Mouse (Mus musculus): ENCODE results near the gene Vars. TPM values are rescaled to one million over a fixed set of nuclear protein-coding genes. Genes with fewer than 3 reads are reported as not detected.

Vars gene
- polyA plus RNA-seq, 1 experiment from 2014 or later, result 123 TPM

DNA sequence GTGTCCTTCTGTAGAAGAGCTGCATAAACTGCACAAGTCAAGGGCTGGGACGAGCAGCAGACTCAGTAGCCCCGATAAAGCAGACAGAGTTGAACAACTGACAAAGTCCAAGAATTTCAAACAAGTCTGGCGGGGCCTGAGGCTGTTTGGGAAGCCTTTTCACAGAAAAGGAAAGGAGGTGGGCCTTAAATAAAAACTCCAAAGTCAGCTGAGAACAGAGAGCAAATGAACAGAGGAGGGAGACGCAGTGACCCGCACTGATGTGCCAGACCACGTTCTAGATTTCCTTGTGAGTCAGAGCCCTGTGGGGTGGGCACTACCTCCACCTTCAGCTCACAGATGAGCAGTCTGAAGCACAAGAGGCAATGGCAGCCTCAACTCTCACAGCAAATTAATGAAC lies 34.1 kb downstream of the Vars start:
- DNase-seq (ENCODE audit: low read depth, low spot score) (no peak), ATAC-seq (no peak)
- ChIA-PET POLR2A (no interaction called here), CTCF (interaction anchor here (1.1 to 1.6 kb wide), 2 partner anchors 14 to 79 kb away, joined by 3 read pairs; no protein-coding TSS in a partner anchor)
- H3K27me3 ChIP-seq, result no peaks in the 10 kb centered on the region
- no peak for TF ChIP-seq CTCF (IDR thresholded peaks at IDR 0.05)
- in situ Hi-C loops (cut with MboI; ENCODE audit: low pct_unique_long_range_greater_than_20kb), result loop anchor here (5.0 kb wide), 1 partner anchor 52 kb away; the partner anchor contains the start of genes Abhd16a and Ly6g6f

DNA sequence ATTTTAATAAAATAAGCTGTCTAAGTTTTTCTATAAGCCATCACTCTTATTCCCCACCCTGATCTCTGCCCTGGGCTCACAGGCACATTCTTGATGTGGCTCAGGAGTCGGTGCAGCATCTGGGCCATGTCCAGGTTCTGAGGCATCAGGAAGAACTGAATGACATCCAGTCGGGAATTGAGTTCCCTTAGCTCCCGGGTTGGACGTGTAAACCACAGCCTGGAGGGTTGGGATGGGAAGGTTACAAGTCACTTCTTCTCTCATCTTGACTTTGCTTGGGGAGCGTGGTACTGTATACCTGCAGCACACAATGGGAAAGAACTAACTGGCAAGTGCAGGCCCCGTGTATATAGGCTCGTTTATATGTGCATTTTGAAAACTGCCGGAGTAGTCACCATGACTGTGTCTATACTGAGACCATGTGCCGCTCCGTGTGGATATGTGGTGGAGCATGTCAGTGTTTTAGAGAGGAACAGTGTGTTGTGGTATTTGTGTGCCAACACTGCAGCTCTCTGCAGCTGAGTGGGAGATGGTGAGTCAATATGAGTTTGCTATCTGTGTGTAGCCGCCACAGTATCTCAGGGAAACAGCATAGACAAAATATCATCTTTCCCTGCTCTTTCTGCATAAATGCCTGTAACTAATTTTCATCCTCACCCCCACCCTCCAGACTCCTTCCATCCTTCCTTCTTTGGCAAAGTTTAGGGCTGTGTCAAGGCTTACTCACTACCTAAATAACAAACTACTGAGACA lies 38.5 kb downstream of the Vars start:
- TF ChIP-seq CTCF (IDR thresholded peaks at IDR 0.05), result no peak
- no peaks in the 10 kb centered on the region for H3K27me3 ChIP-seq
- in situ Hi-C loops (cut with MboI; ENCODE audit: low pct_unique_long_range_greater_than_20kb), result no loop called here
- DNase-seq (ENCODE audit: low read depth, low spot score) (no peak), ATAC-seq (peak; percentile 12)
- CTCF ChIA-PET, result interaction anchor here (1.4 to 2.1 kb wide), 2 partner anchors 10 to 19 kb away, joined by 4 to 8 read pairs; no protein-coding TSS in a partner anchor
- POLR2A ChIA-PET, result interaction anchor here (0.7 kb wide), 1 partner anchor 99 kb away, joined by 4 read pairs; no protein-coding TSS in a partner anchor

GRCm38 (mm10) chr17:35043794-35044193 lies 43.0 kb downstream of the Vars start:
- H3K27me3 ChIP-seq, result no peaks in the 10 kb centered on the region
- POLR2A ChIA-PET, result no interaction called here
- DNase-seq (ENCODE audit: low read depth, low spot score), result no peak
- in situ Hi-C loops (cut with MboI; ENCODE audit: low pct_unique_long_range_greater_than_20kb), result no loop called here
- CTCF ChIA-PET, result interaction anchor here (0.7 kb wide), 1 partner anchor 15 kb away, joined by 3 read pairs; no protein-coding TSS in a partner anchor
- TF ChIP-seq CTCF (IDR thresholded peaks at IDR 0.05), result no peak
- ATAC-seq, result no peak

- ChIA-PET POLR2A (interaction anchor here (0.5 kb wide), 2 partner anchors 30 to 119 kb away, joined by 4 to 5 read pairs; no protein-coding TSS in a partner anchor), CTCF (no interaction called here)
- no peak for TF ChIP-seq CTCF (IDR thresholded peaks at IDR 0.05)
- no peak for DNase-seq (ENCODE audit: low read depth, low spot score)
- no peak for ATAC-seq
- no peaks in the 10 kb centered on the region for H3K27me3 ChIP-seq
- in situ Hi-C loops (cut with MboI; ENCODE audit: low pct_unique_long_range_greater_than_20kb), result no loop called here
Observed at GRCm38 (mm10) chr17:35044904-35045806, 44.4 kb downstream of the Vars start.

DNA sequence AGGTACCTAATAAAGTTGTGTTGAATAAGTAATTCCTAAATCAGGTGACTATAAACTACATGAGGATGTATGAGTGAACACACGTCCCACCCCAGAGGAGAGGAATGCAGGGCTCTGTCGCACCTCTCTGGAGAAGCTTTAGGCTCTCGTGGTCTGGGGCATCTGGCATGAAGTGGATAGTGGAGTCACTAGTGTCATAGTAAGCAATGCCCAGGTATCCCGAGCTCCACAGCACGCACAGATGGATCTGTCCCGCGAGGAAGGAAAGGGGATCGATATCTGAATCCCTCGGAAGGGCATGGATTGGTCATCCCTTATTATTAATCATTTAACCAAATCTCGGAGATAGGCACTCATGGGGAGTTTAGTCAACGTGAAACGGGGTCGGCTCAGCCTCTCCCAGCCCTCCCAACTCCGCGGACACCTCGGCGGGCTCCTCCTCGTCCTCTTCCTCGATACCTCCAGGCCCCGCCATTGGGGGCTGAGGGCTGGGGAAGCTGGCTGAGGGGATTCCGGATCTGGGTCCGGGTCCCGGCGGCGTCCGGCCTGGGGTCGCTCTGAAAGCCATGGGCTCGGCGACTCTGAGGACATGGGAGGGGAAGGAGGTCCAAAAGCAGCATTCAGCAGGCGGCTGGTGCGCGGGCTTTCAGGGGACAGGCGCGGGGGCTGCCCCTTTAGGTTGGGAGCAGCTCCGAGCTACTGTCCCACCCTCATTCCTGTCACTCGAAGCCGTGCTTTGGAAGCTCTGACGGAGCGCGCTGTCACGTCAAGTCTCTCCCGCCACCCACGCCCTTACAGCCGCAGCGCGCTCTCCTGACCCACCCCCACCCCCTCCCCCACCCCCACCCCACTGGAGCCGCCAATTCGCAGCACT lies 45.3 kb downstream of the Vars start:
- in situ Hi-C loops (cut with MboI; ENCODE audit: low pct_unique_long_range_greater_than_20kb), result no loop called here
- TF ChIP-seq CTCF (IDR thresholded peaks at IDR 0.05), result no peak
- DNase-seq (ENCODE audit: low read depth, low spot score) (no peak), ATAC-seq (peak; percentile 6)
- POLR2A ChIA-PET, result interaction anchor here (0.6 kb wide), 1 partner anchor 18 kb away, joined by 3 read pairs; the partner anchor contains the start of gene Sapcd1
- H3K27me3 ChIP-seq, result no peaks in the 10 kb centered on the region
- CTCF ChIA-PET, result interaction anchor here (1.4 kb wide), 1 partner anchor 16 kb away, joined by 4 read pairs; no protein-coding TSS in a partner anchor

DNA sequence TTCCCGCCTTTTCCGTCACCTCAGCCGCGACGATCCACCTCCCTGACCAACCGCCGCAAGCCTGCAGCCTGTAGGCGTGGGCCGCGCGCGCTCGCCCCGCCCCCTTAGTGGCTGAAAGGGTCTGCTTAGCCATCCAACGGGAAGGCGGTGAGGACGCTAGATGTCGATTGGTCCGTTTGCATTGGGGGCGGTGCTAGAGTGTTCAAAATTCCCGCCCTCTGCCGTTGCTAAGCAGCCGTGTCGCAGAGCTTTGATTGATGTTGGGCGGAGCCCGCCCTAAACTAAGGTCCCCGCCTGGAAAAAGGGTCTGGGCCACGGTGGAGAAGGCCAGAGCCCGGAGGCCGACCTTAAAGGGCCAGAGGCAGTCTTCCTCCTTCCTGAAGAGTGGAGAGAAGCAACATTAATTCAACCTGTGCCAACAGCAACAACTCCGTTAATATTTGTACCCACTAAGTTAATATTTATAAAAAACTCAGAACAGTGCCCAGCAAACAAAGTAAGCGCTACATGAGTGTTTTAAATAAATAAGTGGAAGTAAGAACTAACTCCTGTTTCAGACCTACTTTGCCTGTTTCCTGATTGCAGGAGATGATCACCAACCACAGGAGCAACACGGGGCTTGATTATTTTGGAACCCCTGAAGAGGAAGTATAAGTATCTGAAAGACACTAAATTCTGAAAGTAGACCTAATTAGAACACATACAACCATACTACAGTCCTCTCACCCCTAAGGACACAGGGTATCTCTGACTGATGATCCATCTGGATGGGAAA lies 46.1 kb downstream of the Vars start, which contains the start of gene Msh5:
Gene Msh5, minus strand, starts transcription at position 65 of the 775 bp plus-strand sequence.
- no peaks in the 10 kb centered on the region for H3K27me3 ChIP-seq
- no peak for TF ChIP-seq CTCF (IDR thresholded peaks at IDR 0.05)
- DNase-seq (ENCODE audit: low read depth, low spot score) (peak; percentile 93), ATAC-seq (peak; percentile 87)
- ChIA-PET POLR2A (interaction anchor here (0.6 to 0.8 kb wide), 2 partner anchors 19 to 25 kb away, joined by 3 read pairs; partner anchors contain the start of gene Sapcd1), CTCF (interaction anchor here (1.4 to 1.9 kb wide), 2 partner anchors 17 to 26 kb away, joined by 4 to 6 read pairs; no protein-coding TSS in a partner anchor)
- in situ Hi-C loops (cut with MboI; ENCODE audit: low pct_unique_long_range_greater_than_20kb), result no loop called here

DNA sequence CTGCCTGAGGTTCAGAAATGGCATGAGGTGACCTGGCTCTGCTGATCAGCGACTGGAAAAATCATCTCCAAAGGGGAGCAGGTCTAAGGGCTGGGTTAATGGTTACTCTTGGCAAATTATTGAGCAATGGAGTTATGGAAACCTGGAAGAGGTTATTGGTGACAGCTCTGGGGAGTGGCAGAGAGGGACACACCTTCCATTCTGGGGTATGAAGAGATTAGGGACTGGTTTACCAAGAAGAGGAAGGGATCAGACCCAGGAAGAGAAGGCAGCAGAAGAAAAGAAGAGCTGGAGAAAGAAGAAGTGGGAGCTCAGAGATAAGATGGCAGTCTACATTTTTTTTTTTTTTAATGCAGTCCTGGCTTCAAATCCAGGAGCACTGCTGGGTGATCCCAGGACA lies 46.9 kb downstream of the Vars start:
- DNase-seq (ENCODE audit: low read depth, low spot score) (no peak), ATAC-seq (no peak)
- ChIA-PET POLR2A (interaction anchor here (0.6 to 1.4 kb wide), 5 partner anchors 11 to 79 kb away, joined by 3 to 9 read pairs (median 3); partner anchors contain the start of genes D17H6S53E and Ddah2), CTCF (interaction anchor here (1.9 kb wide), 1 partner anchor 26 kb away, joined by 6 read pairs; no protein-coding TSS in a partner anchor)
- H3K27me3 ChIP-seq, result no peaks in the 10 kb centered on the region
- in situ Hi-C loops (cut with MboI; ENCODE audit: low pct_unique_long_range_greater_than_20kb), result no loop called here
- no peak for TF ChIP-seq CTCF (IDR thresholded peaks at IDR 0.05)

GRCm38 (mm10) chr17:35048149-35048931 lies 47.6 kb downstream of the Vars start:
- no peaks in the 10 kb centered on the region for H3K27me3 ChIP-seq
- POLR2A ChIA-PET, result interaction anchor here (0.8 to 1.4 kb wide), 4 partner anchors 10 to 78 kb away, joined by 3 to 9 read pairs (median 4); partner anchors contain the start of genes D17H6S53E and Ddah2
- in situ Hi-C loops (cut with MboI; ENCODE audit: low pct_unique_long_range_greater_than_20kb), result no loop called here
- no peak for TF ChIP-seq CTCF (IDR thresholded peaks at IDR 0.05)
- DNase-seq (ENCODE audit: low read depth, low spot score), result no peak
- no peak for ATAC-seq
- CTCF ChIA-PET, result interaction anchor here (1.9 kb wide), 1 partner anchor 27 kb away, joined by 6 read pairs; no protein-coding TSS in a partner anchor

Data from Patski (cell line).